Mouse (Mus musculus): ENCODE data around the gene Lamc3.
A peak's percentile ranks its signal among the peaks of the same experiment; 100 is the strongest.

The Lamc3 gene

DNA sequence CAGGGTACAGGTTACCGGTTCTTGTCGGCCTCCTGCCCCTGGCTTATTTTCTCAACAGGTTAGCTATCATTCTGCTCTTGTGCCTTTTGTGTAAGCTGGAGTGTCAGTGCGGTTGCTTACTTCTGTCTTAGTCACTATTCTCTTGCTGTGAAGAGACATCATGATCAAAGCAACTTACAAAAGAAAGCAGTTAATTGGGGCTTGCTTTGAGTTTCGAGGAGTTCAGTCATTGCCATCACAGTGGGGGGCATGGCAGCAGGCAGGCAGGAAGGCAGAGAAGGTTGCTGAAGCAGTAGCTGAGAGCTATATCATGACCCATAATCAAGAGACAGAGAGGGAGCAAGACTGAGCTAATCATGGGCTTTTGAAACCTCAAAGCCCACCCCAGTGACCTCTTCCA, 47.5 kb downstream of the Lamc3 start:
- DNase-seq (ENCODE audit: low spot score in 2 of 2), result no peak

DNA sequence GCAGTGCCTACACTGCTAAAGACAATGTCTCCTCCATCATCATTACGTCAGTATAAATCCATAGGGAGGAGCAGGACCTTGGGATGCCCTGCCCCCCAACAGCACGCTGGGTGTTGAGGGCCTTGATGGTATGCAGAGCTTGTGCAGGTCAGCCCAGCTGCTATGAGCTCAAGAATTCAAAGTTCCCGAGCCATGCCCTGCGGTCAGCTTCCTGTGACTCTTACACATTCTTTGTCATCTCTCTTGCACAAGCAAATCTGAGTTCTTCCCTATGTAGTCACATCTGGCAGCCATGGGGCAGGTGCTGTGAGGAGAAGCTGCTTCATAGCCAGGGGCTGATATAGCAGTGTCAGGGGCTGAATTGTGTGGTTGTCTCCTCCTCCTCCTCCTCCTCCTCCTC, 48.0 kb downstream of the Lamc3 start:
- no peak for DNase-seq (ENCODE audit: low spot score in 2 of 2)

DNA sequence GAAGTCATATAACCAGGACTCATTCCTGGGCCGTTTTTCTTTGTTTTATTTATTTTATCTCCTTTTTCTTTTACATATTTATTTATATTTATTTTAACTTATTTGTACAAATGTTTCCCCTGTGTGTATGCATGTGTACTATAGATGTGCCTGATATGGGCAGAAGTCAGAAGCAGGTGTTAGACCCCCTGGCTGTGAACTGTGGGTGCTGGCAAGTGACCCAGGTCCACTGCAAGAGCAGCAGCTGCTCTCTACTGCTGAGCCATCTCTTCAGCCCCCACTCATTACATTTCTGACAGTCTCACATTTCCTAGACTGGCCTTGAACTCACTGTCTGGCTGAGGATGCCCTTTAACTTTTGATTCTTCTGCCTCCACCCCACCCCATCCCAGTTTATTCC, 51.2 kb downstream of the Lamc3 start:
- DNase-seq (ENCODE audit: low spot score in 2 of 2), result no peak

DNA sequence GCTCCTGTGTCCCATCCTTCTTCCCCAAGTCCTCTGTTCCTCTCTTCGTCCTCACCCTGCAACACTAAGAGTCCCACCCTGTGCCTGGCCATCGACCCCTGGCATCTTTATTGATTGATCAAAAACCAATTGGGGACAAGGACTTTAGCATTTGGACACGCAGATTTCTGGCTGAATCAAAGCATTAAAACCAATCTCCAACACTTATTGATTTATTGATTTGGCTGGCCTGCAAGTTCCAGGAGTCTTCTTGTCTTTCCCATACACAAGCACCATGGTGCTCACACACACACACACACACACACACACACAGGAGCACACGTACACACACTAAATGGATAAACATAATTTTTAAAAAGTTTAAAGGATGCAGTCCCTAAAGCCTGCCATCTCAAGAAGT, 55.9 kb downstream of the Lamc3 start:
- DNase-seq (ENCODE audit: low spot score in 2 of 2), result no peak

DNA sequence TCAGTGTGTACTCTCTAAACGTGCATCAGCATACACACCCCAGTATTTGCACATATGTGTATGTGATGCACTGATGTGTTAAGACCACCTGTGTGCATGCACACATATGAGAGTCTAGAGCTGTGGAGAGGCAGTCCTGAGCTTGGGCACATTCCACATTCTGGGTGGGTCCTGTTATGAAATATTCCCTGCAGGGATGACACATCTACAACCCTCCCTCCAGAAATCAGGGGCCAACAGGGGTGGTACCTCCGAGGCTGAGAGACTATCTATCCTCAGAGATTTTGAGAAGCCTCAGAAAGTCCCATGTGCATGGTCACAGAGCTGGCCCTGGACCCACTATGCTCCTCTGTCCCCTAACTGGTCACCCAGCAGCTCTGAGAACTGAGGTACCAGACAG, 58.5 kb downstream of the Lamc3 start:
- DNase-seq (ENCODE audit: low spot score in 2 of 2), result no peak

DNA sequence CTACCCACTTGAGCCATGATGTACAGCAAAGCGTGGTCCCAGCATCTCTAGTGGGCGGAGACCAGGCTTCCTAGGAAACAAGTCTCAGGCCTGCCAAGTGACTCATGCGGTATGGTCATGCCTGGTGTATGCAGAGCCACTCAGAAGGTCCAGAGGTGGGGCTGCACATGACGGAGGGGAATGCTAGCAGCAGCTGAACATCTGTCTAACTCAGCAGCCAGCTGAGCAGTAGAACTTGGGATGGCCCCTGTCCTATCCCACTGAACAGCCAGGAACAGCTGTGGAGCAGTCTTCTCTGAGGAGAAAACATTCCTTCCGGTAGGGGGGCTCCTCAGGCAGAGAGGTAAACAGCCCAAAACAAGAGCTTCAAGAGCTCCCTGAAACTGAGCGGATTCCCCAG, 61.3 kb downstream of the Lamc3 start:
- no peak for DNase-seq (ENCODE audit: low spot score in 2 of 2)

DNA sequence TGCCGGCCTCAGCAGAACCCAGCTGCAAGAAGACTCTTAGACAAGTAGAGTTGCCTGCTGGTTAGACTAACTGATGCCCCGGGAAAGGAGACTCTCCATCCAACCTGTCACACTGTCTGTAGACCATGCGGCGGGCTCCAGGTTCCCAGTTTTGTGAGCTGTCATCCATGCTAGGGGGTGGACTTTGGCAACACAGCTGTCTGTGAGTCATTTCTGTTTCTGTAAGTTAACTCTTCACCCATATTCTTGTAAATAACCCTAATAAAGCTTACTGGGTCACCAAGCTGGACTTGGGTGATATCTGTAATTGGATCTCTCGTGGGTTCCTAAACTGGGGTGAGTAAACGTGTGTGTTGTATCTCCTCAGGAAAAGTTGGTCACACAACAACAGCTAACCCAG, 61.7 kb downstream of the Lamc3 start:
- no peak for DNase-seq (ENCODE audit: low spot score in 2 of 2)

DNA sequence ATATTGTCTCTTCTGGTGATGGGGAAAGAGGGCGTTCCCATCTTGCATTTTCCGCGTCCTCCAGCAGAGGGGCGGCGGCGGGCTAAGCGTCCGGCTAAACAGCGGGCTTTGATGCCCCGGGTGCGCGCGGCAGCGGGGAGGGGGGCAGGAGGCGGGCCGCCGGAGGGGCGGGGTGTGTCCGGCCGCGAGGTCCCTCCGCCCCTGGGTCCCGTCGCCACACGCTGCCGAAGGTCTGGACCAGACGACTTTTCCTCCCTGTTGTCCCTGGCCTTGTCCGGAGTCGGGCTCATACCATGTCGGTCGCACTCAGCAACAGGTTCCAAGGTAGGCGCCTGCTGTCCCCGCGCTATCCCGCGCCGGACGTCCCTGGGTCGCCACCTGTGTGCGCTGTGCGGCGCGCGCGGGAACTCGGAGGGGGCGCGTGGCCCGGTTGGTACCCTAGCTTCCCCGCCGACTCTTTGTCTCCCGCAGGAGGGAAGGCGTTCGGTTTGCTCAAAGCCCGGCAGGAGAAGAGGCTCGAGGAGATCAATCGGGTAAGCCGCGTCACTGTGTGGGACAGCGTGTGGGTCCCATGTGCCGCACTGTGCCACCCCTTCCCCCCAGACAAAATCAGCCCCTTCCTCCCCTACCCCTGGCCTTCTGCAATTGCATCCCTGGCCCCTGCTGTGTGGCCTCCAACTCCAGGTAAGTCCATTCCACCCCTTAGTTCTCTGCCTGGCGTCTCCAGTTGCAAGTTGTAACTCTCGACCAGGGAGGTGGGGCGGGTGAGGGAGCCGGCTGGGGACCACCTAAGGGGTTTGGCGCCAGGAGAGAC, 63.2 kb downstream of the Lamc3 start, which contains the start of gene Aif1l:
TSS of gene Aif1l (plus strand) at position 82 of the 814 bp plus-strand sequence.
- peak; percentile 41 to 44 for DNase-seq (ENCODE audit: low spot score in 2 of 2)

DNA sequence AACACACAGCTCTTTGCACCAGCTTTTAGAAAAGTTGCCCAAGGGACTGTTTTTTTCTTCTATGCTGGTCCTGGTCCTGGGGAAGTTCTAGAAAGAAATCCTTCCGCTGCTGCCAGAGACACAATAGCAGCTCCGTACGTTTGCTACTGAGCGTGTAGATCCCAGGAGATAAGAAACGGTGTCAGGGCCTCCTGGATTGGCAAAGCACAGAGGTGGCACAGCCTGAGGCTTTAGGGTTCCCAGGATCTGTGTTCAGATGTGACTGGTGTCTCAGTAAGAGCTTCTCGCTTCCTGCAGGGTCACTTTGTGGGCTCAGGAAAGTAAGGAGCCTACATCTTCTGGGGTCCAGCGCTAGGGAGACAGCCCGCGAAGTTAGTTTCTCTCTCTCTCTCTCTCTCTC, 63.9 kb downstream of the Lamc3 start:
- no peak for DNase-seq (ENCODE audit: low spot score in 2 of 2)

DNA sequence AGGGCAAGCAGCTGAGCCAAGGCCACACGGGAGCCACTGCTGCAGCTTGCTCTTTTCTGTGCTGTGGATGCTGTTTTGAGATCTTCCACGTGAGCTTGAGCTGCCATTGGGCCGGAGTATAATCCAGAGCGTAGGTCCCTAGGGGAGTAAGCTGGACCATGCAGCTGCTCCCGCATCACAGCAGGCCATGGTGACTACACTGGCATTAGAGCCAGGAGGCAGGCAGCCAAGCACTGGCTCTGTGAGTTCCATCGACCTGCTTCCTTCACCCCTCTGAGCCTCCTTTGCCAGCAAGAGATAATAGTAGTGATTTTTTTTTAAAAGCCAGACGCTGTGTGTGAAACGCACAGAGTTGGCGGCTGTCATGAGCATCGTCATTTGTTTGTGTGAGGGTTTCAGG, 65.1 kb downstream of the Lamc3 start:
- no peak for DNase-seq (ENCODE audit: low spot score in 2 of 2)

DNA sequence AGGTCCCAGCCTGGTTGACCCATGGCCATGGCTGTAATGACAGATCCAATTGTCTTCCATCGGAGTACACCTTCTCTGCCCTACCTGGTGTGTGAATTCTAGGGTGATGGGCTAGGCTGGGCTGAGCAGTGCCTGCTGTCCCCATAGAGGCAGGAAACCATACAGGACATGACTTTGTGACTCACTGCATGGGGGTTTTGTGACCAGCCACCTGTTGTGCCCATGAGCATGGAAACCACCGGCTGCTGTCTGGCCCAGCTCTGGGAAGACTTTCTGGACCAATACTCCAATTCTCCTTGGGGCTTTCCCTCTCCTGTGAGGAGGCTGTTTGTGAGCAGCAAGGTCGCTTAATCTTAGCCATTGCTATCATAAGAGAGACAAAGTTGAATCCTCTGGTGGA, 65.6 kb downstream of the Lamc3 start:
- no peak for DNase-seq (ENCODE audit: low spot score in 2 of 2)

DNA sequence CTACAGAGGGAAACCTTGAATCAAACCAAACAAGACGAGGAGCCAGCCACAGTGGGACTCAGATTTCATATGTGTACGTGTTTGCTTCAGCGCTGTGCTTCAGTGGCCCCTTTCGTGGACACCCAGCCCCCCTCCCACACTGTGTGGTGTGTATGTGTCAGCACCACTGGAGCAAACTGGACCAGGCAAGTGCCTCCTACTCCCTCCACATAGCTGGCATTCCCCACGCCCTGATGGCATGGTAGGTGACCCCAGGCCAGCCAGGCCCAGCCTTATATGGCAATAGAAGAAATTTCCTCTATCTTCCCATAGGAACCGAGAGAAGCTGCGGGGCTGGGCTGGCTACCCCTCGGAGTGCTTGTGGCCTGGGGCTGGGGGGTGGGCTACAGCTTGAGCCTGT, 66.6 kb downstream of the Lamc3 start:
- no peak for DNase-seq (ENCODE audit: low spot score in 2 of 2)

DNA sequence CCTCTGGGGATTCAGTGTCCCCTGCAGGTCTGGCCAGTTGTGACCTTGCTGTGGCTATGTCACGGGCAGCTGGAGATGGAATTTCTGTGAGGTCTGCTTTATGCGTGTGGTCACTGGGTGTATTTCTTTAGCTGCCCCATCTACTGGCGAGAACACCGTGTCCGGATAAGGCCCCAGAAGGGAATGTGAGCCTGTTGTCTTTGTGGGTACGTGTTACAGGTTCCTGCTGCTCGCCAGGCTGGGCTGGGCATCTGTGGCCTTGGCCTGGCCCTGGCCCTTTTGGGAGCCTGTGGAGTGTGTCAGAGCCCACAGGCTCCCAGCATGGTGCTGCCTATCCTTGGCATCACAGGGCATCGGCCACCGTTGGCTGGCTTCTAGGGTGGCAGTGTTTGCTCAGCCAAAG, 67.7 kb downstream of the Lamc3 start:
- no peak for DNase-seq (ENCODE audit: low spot score in 2 of 2)

DNA sequence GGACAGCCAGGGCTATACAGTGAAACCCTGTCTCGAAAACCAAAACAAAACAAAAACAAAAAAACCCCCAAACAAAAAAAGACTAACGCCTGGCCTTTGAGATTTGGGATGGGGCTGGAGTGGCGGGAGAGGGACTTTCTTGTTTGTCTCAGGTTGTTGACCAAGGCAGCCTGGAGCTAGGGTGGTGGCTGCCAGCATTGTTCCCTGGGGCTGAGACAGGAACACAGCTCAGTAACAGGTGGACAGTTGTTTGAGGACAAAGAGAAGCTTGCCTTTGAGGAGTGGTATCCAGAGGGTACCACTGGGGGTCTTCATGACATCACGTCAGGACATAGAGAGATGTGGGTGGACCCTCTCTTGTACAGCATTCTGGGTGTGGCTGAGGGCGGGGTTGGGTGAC, 68.6 kb downstream of the Lamc3 start:
- no peak for DNase-seq (ENCODE audit: low spot score in 2 of 2)

DNA sequence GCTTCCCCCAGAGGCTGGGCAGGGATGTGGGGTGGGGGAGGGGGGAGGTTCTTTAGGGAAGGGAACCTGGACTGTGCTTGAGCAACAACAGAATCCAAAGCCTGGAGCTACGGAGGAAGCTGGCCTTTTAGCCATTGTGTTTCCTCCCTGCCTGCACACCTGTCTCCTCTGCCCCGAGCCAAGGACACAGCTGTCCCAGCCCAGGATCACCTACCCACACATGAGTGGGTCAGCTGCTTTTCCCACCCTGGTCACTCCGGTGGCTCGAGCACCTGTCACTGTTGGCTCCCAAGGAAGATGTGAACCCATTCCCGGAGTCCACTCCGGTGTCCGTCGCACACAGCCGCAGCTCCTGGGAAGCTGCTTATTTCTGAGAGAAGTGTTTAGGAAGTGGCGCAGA, 70.1 kb downstream of the Lamc3 start:
- no peak for DNase-seq (ENCODE audit: low spot score in 2 of 2)

DNA sequence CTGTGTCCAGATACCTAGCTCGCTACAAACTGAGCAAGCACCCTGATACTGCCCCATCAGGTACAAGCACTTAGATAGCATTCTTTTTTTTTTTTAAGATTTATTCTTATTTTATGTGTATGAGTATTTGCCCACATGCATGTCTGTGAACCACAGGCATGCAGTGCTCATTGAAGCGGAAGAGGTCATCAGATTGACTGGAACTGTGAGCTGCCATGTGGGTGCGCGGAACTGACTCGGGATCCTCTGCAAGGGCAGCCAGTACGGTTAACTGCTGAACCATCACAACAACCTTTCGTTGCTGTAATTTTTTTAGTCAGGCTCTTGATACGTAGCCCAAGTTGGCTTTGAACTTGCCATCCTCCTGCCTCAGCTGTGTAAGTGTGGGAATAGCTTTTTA, 73.9 kb downstream of the Lamc3 start:
- no peak for DNase-seq (ENCODE audit: low spot score in 2 of 2)

DNA sequence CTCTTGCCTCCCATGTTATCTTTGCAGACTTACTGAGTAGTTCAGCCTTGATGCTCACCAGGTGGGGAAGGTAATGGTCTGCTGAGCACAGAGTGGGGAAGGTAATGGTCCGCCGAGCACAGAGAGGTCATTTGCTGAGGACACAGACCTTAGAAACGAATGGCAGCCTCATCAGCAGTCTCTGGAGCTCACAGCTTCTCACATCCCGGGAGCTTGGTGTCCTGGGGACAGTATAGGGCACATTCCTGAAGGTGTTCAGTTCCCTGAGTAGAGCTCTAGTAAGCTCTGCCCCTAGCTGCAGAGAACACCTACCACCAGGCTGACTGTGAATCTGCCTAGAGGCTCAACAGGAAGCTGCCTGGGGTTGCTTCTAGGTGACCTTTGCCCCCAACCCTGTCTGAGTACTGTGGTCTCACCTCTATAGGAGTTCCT, 74.7 kb downstream of the Lamc3 start:
- no peak for DNase-seq (ENCODE audit: low spot score in 2 of 2)

DNA sequence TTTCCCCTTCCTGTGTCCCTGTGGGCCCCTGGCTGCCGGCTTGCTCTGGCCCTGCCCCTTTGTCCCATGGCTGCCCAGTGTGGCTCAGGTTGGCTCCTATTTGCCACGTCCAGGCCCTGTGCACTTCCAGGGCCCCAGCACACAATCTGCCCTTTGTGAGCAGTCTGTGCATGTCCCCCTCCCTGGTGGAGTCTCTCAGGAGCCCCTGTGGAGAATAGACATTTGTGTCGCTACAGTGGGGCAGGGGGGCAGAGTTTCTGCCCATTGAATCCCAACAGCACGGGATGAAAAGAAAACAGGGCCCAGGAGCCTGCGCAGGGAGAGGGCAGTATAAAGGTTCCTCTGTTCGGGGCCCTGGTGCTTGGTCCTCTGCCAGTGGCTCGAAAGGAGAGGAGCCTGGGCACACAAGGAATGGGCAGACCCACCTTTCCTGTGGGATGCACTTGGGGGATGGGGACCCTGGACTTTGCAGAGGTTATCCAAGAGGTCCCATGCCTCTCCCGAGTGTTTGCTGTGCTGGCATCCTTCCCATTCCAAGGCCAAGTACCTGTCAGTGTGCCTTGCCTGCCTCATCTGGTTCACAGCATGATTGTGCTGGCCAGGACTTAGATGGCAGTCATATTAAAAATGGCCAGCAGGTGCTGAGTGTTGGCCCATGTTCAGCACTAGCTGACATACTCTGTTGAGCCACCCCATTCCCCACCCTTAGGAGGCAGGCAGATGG, 75.6 kb downstream of the Lamc3 start:
- no peak for DNase-seq (ENCODE audit: low spot score in 2 of 2)

DNA sequence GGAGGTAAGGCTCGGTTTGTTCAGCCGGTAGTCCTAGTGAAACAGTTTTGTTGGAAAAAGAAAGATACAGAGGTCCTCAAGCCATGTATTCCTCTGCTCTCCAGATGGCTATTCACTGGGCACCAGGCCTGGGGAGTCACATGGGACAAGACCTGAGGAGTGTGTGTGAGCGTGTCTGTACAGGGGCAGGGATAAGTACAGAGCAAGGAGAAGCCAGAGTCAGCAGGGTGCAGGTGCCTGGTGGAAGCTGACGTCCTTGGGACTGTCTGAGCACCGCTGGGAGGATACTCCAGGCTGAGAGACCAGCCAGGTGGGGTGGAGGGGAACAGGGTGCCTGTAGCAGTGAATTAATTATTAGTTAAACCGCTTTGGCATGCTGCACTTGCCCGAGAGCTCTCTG, 76.4 kb downstream of the Lamc3 start:
- DNase-seq (ENCODE audit: low spot score in 2 of 2), result no peak

DNA sequence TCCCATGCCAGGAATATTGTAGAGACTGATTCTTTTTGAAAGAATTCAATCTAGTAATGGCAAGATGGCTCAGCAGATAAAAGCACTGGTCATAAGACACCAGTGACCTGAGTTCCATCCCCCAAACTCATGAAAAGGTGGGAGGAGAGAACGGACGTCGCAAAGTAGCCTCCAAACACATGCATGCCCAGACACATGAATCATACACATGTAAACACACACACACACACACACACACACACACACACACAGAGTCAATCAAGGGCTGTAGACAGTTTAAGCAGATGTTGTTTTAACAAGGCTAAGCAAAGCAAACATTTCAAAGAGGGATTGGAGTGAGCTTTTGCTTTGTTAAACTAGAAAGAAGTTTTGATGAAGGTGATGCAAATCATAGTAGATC, 77.1 kb downstream of the Lamc3 start:
- DNase-seq (ENCODE audit: low spot score in 2 of 2), result no peak

DNA sequence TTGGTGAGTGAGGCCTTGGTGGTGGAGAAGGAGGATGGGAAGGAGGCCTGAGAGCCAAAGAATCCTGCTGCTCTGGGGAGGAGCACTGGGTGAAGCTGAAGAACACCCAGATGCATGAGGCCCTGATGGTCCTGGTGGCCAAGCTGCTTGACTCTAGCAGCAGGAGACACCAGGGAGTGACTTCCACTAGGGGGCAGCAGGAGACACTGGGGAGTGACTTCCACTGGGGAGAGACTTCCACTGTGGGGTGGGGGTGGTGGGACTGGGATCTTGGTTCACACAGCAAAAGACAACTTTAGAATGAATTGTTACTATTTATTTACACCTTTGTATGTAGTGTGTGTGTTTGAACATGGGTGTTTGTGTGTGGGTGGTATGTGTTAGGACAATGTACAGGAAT, 78.0 kb downstream of the Lamc3 start:
- peak in 1 of 2 experiments; percentile 47 for DNase-seq (ENCODE audit: low spot score in 2 of 2)

DNA sequence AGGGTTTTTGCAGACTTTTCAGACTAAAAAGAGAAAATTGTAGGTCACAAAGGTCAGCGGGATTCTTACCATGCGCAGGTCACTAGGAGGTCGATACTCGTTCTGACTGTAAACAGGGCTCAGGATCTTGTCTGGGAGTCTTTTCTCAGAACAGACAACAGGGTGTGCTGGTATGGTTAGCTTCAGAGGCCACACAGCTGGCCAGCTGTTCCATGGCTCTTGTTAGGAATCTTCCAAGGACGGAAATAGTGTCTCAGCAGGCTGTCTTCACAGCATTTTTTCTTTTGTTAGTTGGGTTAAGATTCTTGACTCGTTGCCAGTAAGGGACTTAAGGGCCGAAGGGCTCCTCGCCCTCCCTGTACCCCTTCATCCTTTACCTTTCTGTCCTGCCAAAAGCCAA, 79.7 kb downstream of the Lamc3 start:
- DNase-seq (ENCODE audit: low spot score in 2 of 2), result no peak

DNA sequence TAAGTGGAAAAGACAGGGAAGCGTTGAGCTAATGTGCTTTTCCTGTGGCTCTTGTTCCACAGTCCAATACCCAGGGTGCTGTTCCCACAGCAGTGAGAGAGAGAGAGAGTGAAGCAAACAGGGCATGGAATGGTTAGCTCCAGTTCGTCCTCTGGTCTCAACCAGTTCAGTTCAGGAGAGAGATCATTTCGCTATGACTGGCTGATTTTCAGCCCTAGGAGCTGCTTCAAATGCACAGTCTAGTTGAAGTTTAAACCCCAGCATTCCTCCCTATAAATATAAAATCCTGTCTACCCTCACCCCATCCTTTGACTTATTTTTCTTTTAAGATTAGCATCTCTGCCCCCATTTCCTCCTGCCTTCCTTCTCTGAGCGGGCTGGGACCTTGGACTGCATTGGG, 85.5 kb downstream of the Lamc3 start:
- DNase-seq (ENCODE audit: low spot score in 2 of 2), result no peak

Measured in natural killer cell, adult 2 months (primary cell).